Mouse (Mus musculus) lung, adult 2 months (tissue): ENCODE data around the gene Sh3tc1.

Source experiments
- CTCF ChIP-seq: fragments of 200-500 bp; IDR thresholded peaks from 2 replicates; pipeline ENCODE4 v1.5.1; 2011; ENCODE audit warnings: mild to moderate bottlenecking, low read length, control low read depth; ENCODE audit not compliant: insufficient read depth
- POLR2A ChIP-seq: fragments of 200-500 bp; IDR thresholded peaks from 2 replicates; pipeline ENCODE4 v1.6.1; 2011; ENCODE audit warnings: low read depth, mild to moderate bottlenecking, control low read depth, low read length, borderline replicate concordance; ENCODE audit errors: extremely low read depth

GRCm38 (mm10) chr5:35688851-35689250 is 50.9 kb downstream of the Sh3tc1 start:
- TF ChIP-seq CTCF, result no peak
- TF ChIP-seq POLR2A, result no peak
